Mouse (Mus musculus) cortical plate, adult 2 months (tissue): ENCODE results near the gene Top3a. TPM values are rescaled to one million over a fixed set of nuclear protein-coding genes. Genes with fewer than 3 reads are reported as not detected.

ENCODE experiments used
- H3K27ac ChIP-seq: fragments of 200-500 bp; 2 replicates; pipeline ENCODE4 v1.5.1; 2012; ENCODE audit warnings: low read length, control low read depth, inconsistent platforms; ENCODE audit not compliant: insufficient read depth
- H3K4me1 ChIP-seq: fragments of 200-500 bp; 2 replicates; pipeline ENCODE4 v1.6.1; 2011; ENCODE audit warnings: low read length; ENCODE audit not compliant: control insufficient read depth, insufficient read depth
- H3K4me3 ChIP-seq: fragments of 200-500 bp; 2 replicates; pipeline ENCODE4 v1.5.1; 2011; ENCODE audit warnings: mild to moderate bottlenecking, low read length, control low read depth; ENCODE audit not compliant: insufficient read depth
- CTCF ChIP-seq: fragments of 200-500 bp; IDR thresholded peaks from 2 replicates; pipeline ENCODE4 v1.5.1; 2011; ENCODE audit warnings: mild to moderate bottlenecking, control low read depth, low read length; ENCODE audit not compliant: insufficient read depth; ENCODE audit errors: extremely low read depth
- POLR2A ChIP-seq: fragments of 200-500 bp; IDR thresholded peaks from 2 replicates; pipeline ENCODE4 v1.6.1; 2011; ENCODE audit warnings: mild to moderate bottlenecking, low read length, control low read depth; ENCODE audit not compliant: insufficient read depth; ENCODE audit errors: extremely low read depth
- polyA plus RNA-seq: library from polyadenylated mRNA; depleted of rRNA; stranded (reverse); fragments of >200 nt; gene quantifications from 2 replicates; pipeline ENCODE4 v1.2.3, GENCODE M21; 2012

The Top3a gene
- polyA plus RNA-seq, 1 experiment = 5.8 TPM

GRCm38 (mm10) chr11:60776107-60776828 lies 897 bp downstream of the Top3a start:
- peaks cover 15% of the 10 kb centered on the region for H3K4me1 ChIP-seq
- TF ChIP-seq POLR2A (no peak), CTCF (no peak)
- H3K4me3 ChIP-seq = peak overlapping the region; percentile 81
- no peak overlapping the region for H3K27ac ChIP-seq

GRCm38 (mm10) chr11:60775578-60775977 lies 1.6 kb downstream of the Top3a start:
- no peak overlapping the region for H3K4me3 ChIP-seq
- H3K4me1 ChIP-seq = peaks cover 13% of the 10 kb centered on the region
- H3K27ac ChIP-seq = no peak overlapping the region
- TF ChIP-seq CTCF (no peak), POLR2A (no peak)

- Histone ChIP-seq H3K4me3 (no peak overlapping the region), H3K4me1 (peaks cover 7% of the 10 kb centered on the region), H3K27ac (no peak overlapping the region)
- TF ChIP-seq CTCF (no peak), POLR2A (no peak)
These were observed 2.3 kb downstream of the Top3a start for GRCm38 (mm10) chr11:60774841-60775240.

DNA sequence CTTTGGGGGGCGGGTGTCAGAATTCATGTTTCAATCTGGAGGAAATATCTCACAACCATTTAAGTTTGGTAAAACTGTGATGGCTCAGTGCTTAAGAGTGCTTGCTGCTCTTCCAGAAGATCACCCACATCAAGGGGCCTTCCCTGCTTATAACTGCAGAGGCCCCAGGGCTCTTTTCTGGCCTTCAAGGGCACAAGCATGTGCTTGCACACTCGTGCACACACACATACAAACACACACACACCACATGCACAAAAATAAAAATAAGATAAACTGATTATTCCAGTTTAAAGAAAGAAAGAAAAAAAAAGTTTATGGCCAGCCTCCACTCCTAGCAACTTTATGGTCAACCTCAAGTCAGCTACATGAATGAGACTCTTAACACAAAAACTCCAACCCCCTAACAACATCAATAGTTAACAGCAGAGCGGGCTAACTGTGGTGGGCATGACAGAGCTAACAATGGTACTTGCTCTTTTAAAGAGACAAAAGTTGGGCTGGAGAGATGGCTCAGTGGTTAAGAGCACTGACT lies 2.9 kb downstream of the Top3a start:
- H3K4me1 ChIP-seq = peaks cover 2% of the 10 kb centered on the region
- TF ChIP-seq CTCF = no peak
- no peak for TF ChIP-seq POLR2A
- H3K27ac ChIP-seq = no peak overlapping the region
- H3K4me3 ChIP-seq = no peak overlapping the region

- no peak overlapping the region for H3K4me3 ChIP-seq
- H3K27ac ChIP-seq = no peak overlapping the region
- no peaks in the 10 kb centered on the region for H3K4me1 ChIP-seq
- no peak for TF ChIP-seq CTCF
- TF ChIP-seq POLR2A = no peak
These were observed 5.0 kb downstream of the Top3a start for GRCm38 (mm10) chr11:60772161-60772560.

DNA sequence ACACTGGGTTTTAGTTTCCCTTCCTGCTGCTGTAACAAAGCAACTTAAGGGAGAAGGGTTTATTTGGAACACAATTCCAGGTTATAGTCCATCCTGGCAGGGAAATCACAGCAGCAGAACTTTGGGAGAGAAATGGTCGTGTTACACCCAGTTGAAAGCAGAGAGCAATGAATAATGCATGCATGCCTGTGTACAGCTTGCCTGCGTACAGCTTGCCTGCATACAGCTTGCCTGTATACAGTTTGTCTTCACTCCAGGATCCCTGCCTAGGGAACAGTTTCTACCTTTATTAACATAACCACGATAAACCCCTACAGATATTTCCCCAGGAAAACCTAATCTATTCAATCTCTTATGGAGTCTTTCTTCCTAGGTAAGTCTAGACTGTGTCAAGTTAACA lies 6.4 kb downstream of the Top3a start:
- no peak overlapping the region for H3K27ac ChIP-seq
- no peak overlapping the region for H3K4me3 ChIP-seq
- H3K4me1 ChIP-seq = no peaks in the 10 kb centered on the region
- TF ChIP-seq POLR2A (no peak), CTCF (no peak)

GRCm38 (mm10) chr11:60769322-60769721 lies 7.8 kb downstream of the Top3a start:
- Histone ChIP-seq H3K27ac (no peak overlapping the region), H3K4me3 (no peak overlapping the region), H3K4me1 (no peaks in the 10 kb centered on the region)
- TF ChIP-seq CTCF (no peak), POLR2A (no peak)

DNA sequence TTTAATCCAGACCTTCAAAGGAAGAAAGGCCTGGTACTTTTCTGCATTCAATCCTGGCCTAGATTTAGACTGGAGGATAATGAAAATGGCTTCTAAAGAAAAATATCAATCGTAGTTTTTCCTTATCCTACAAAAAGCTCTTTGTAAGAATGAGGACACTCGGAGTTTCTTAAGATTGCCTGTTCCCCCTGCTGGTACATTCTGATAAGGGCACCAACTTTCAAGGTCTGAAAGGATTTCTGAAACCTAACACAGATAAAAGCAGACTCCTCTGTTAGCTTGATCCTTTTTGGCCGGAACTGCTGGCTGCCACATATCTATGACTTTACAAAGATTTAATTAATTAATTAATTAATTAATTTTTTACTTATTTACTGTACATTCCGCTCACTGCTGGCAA lies 10.2 kb downstream of the Top3a start:
- no peaks in the 10 kb centered on the region for H3K4me1 ChIP-seq
- no peak overlapping the region for H3K27ac ChIP-seq
- TF ChIP-seq CTCF (no peak), POLR2A (no peak)
- no peak overlapping the region for H3K4me3 ChIP-seq

GRCm38 (mm10) chr11:60761681-60762080 lies 15.5 kb downstream of the Top3a start:
- TF ChIP-seq POLR2A (no peak), CTCF (no peak)
- Histone ChIP-seq H3K4me3 (no peak overlapping the region), H3K4me1 (no peaks in the 10 kb centered on the region), H3K27ac (no peak overlapping the region)

- no peak for TF ChIP-seq POLR2A
- no peak for TF ChIP-seq CTCF
- Histone ChIP-seq H3K4me3 (no peak overlapping the region), H3K4me1 (no peaks in the 10 kb centered on the region), H3K27ac (no peak overlapping the region)
These were observed 21.6 kb downstream of the Top3a start for GRCm38 (mm10) chr11:60755570-60755969.
